Mouse (Mus musculus) right cerebral cortex, postnatal 36 days (tissue): Measurements from ENCODE around the gene Cdc34.

Source experiments
- DNase-seq, 2 experiments: peaks; one replicate each; pipeline ENCODE4 v3.0.0; 2022; ENCODE audit warnings: low spot score in 2 of 2, mixed read lengths in 1 of 2

Gene Cdc34

GRCm38 (mm10) chr10:79670071-79670888 is 11.7 kb upstream of the Cdc34 start:
- no peak for DNase-seq

GRCm38 (mm10) chr10:79671396-79672087 is 10.5 kb upstream of the Cdc34 start:
- no peak for DNase-seq

- DNase-seq = no peak
Measured at GRCm38 (mm10) chr10:79672088-79672455, 9.9 kb upstream of the Cdc34 start.

- DNase-seq = no peak
Measured at GRCm38 (mm10) chr10:79673054-79673453, 8.9 kb upstream of the Cdc34 start.

- DNase-seq = no peak
Measured at GRCm38 (mm10) chr10:79675346-79676035, 6.5 kb upstream of the Cdc34 start.

GRCm38 (mm10) chr10:79680606-79681495 is 1.1 kb upstream of the Cdc34 start:
- no peak for DNase-seq

- no peak for DNase-seq
Measured at GRCm38 (mm10) chr10:79682551-79682915, 538 bp downstream of the Cdc34 start.

GRCm38 (mm10) chr10:79682916-79683582 is 1.1 kb downstream of the Cdc34 start:
- no peak for DNase-seq

- DNase-seq = no peak
Measured at GRCm38 (mm10) chr10:79683726-79684640, 2.0 kb downstream of the Cdc34 start.

- no peak for DNase-seq
Measured at GRCm38 (mm10) chr10:79684770-79685600, 3.0 kb downstream of the Cdc34 start.

GRCm38 (mm10) chr10:79686219-79686618 is 4.2 kb downstream of the Cdc34 start:
- no peak for DNase-seq

- no peak for DNase-seq
Measured at GRCm38 (mm10) chr10:79686691-79687090, 4.7 kb downstream of the Cdc34 start.

- DNase-seq = no peak
Measured at GRCm38 (mm10) chr10:79687513-79687912, 5.5 kb downstream of the Cdc34 start.

GRCm38 (mm10) chr10:79688720-79689119 is 6.7 kb downstream of the Cdc34 start, which contains the start of gene Gzmm:
TSS of gene Gzmm (plus strand) at chr10:79689020.
- DNase-seq = no peak

GRCm38 (mm10) chr10:79689178-79689577 is 7.2 kb downstream of the Cdc34 start:
- DNase-seq = no peak

GRCm38 (mm10) chr10:79691986-79692548 is 10.1 kb downstream of the Cdc34 start:
- no peak for DNase-seq

- DNase-seq = no peak
Measured at GRCm38 (mm10) chr10:79693580-79694378, 11.8 kb downstream of the Cdc34 start.

GRCm38 (mm10) chr10:79694379-79694655 is 12.3 kb downstream of the Cdc34 start:
- no peak for DNase-seq
